Mouse (Mus musculus) layer of hippocampus, adult 18-20 months (tissue): Measurements from ENCODE around the gene Homer2. TPM values are rescaled to one million over a fixed set of nuclear protein-coding genes. Genes with fewer than 3 reads are reported as not detected.

ENCODE experiments used
- DNase-seq, 2 experiments: peaks; one replicate each; pipeline ENCODE4 v3.0.0; 2022; ENCODE audit warnings: low spot score in 2 of 2
- total RNA-seq, 2 experiments: library from RNA; stranded (reverse); gene quantifications; 2 replicates each; pipeline ENCODE4 v1.2.3; 2021

Gene Homer2
- total RNA-seq, 2 experiments from 2014 or later = 85.9 to 96.4 TPM

DNA sequence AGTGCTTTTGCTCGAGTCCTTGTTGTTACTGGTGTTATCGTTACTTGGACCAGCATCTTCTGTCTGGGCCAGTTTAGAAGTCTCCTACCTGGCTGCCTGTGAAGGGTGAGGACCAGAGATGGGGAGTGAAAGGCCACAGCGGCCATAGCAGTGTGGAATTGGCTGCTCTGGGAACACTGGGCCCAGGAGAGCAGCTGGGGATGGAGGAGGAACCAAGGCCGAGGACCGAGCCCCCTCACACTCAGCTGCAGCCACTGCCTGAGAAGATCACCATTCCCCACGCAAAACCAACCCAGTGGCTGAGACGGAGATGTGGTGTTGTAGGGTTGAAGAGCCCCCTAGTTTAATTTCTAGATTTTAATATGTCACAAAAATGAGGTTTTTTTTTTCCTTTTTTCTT, 142.6 kb downstream of the Homer2 start:
- DNase-seq = no peak

DNA sequence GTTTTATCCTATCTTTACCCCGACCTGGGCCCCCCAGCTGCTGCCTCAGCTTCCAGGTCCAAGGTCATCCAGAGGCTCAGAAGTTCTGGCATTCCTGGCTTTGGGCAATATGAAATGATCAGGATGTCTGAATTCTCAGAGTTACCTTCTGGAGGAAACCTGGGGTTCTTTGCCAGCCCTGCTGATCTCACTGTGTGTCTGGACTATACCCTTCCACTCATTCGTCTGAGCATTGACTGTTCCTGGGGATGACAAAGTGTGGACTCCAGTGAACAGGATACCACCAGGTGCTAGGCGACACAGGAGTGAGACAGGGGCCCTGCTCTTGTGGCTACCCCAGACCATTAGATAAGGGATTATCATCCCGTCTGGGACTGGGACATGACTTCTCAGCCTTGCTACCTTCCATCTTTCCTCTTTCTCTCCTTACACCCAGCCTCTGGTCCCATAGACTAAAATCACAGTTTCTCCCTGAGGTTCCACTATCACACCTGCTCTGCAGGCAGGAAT, 143.8 kb downstream of the Homer2 start:
- DNase-seq = no peak

DNA sequence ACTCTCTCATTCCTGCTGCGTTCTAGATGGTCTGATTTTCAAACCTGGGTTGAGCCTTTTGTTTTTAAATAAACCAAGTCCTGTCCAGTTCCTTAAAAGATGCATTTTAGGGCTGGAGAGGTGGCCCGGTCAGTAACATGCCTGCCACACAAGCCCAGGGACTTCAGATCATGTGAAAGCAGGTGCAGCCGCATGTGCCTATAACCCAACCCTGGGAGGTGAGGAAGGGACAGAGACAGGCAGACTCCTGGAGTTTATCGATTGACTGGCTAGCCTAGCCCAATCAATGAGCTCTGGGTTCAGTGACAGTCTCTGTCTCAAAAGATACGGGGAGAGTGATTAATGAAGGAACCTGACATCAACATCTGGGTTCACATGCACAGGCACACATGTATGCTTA, 146.1 kb downstream of the Homer2 start:
- DNase-seq = no peak

DNA sequence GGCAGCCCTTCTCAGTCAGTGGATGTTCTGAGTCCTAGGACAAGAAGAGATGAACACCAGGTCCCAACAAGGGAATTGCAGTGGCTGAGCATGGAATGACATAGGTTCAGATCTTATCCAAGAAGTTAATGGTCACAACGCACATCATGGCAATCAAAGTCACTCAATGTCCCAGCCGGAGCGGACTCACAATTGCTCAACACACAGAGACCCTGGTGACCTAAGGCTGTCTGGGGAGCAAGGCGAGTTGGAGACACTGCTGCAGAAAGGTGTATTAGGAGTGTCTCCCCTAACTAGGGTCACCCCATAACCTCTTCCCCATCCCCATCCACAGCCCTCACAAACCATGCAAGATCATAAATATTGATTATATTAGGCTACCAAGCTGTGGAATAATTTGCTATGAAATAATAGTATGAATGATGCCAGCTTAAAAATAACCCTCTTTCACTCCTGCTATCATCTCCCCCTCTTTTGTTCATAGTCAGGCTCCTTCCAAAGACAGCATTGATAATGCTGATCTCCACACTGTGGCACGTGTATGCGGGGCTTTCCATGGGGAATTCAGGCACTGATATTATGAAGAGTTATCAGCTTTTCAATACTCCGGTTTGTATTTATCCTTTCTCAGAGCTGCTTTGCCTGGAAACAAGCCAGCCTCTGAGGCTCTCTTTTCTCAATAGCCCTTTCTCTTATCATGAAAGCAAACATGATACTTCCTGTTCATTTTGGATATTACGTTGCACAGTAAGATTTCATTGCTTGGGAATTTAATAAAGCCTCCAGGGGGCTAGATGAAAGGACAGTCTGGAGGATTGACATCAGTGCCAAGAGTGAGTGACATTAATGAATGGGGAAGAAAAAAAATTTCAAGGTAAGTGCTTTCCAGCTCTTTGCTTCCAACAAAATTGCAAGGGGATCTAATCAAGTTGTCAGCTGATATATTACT, 147.0 kb downstream of the Homer2 start:
- DNase-seq = no peak

GRCm38 (mm10) chr7:81559231-81559980, 147.9 kb downstream of the Homer2 start:
- no peak for DNase-seq

DNA sequence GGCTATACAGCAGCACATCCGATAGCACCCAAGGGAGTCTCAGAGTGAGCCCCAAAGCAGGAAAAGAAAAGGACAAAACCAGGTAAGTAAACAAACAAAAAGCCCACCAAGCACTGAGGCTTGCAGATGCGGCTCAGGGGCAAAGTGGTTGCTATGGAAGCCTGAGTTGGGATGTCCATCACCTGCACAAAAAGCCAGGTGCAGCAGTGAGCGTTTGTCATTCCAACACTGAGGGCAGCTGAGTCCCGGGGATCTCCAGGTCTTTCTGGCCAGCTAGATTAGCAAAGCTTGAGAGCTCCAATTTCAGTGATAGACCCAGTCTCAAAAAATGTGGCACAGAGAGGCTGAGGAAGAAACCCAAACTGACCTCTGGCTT, 149.4 kb downstream of the Homer2 start:
- DNase-seq = no peak

GRCm38 (mm10) chr7:81557252-81557984, 149.9 kb downstream of the Homer2 start:
- DNase-seq = no peak

- DNase-seq = no peak
Measured at GRCm38 (mm10) chr7:81556839-81557238, 150.5 kb downstream of the Homer2 start.

DNA sequence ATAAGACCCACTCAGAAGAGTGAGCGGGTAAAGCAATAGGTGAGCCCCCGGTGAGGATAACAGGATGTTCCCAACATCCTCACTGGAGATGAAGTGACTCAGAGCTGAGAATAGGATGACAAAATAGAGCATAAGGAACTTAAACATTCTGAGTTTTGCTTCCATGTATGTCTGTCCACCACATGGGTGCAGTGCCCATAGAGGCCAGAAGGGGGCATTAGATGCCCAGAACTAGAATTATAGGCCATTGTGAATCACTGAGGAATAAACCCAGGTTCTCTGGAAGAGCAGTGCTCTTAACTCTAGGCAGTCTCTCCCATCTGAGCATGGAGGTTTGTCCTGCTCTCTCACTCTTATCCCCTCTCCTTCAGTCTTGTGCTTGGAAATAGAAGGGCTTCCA, 153.0 kb downstream of the Homer2 start:
- no peak for DNase-seq

GRCm38 (mm10) chr7:81553589-81553988, 153.7 kb downstream of the Homer2 start:
- no peak for DNase-seq

Other genes starting within 250 kb of the Homer2 start
- gene Ap3b2, start 213.6 kb downstream of the Homer2 start, total RNA-seq = 100 to 1,000 TPM; 164 to 171 TPM
- not detected for gene BC048679, start 209.2 kb downstream of the Homer2 start, total RNA-seq
- under 1 TPM; 0.23 to 0.52 TPM for gene Fsd2, start 140.6 kb downstream of the Homer2 start, total RNA-seq
- 10 to 100 TPM; 19.2 to 19.5 TPM for gene Whamm, start 136.3 kb downstream of the Homer2 start, total RNA-seq
- 10 to 100 TPM; 79.6 to 87.6 TPM for gene Ramac, start 55.4 kb upstream of the Homer2 start, total RNA-seq
- 10 to 100 TPM; 28.3 to 29.4 TPM for gene 3110040N11Rik, start 82.0 kb upstream of the Homer2 start, total RNA-seq
- gene Btbd1, start 121.9 kb upstream of the Homer2 start, total RNA-seq = 100 to 1,000 TPM; 105 to 109 TPM
- gene Gm10160, start 148.3 kb upstream of the Homer2 start, total RNA-seq = not detected
- gene Tm6sf1, start 151.5 kb upstream of the Homer2 start, total RNA-seq = 10 to 100 TPM; 10.2 to 14.3 TPM
- gene Hdgfl3, start 226.9 kb upstream of the Homer2 start, total RNA-seq = 10 to 100 TPM; 61.4 to 62.0 TPM